Mouse (Mus musculus) testis, adult 2 months (tissue): ENCODE measurements around the gene Stim1. TPM values are rescaled to one million over a fixed set of nuclear protein-coding genes. Genes with fewer than 3 reads are reported as not detected.

Experiments
- H3K27ac ChIP-seq: fragments of 200-500 bp; 2 replicates; pipeline ENCODE4 v1.5.1; 2012; ENCODE audit warnings: low read depth, low read length; ENCODE audit not compliant: control insufficient read depth, insufficient read depth
- H3K27me3 ChIP-seq: fragments of 200-500 bp; 2 replicates; pipeline ENCODE4 v1.6.1; 2012; ENCODE audit warnings: mild to moderate bottlenecking, low read length, moderate library complexity; ENCODE audit not compliant: control insufficient read depth, insufficient read depth
- H3K36me3 ChIP-seq: fragments of 200-500 bp; 2 replicates; pipeline ENCODE4 v1.6.1; 2012; ENCODE audit warnings: mild to moderate bottlenecking, low read length; ENCODE audit not compliant: control insufficient read depth, insufficient read depth
- H3K4me1 ChIP-seq: fragments of 200-500 bp; 2 replicates; pipeline ENCODE4 v1.6.1; 2012; ENCODE audit warnings: low read length; ENCODE audit not compliant: control insufficient read depth, insufficient read depth
- H3K4me3 ChIP-seq: fragments of 200-500 bp; 2 replicates; pipeline ENCODE4 v1.5.1; 2012; ENCODE audit warnings: low read depth, mild to moderate bottlenecking, low read length, moderate library complexity, mixed read lengths; ENCODE audit not compliant: control insufficient read depth
- CTCF ChIP-seq: fragments of 200-500 bp; IDR thresholded peaks from 2 replicates; pipeline ENCODE4 v1.5.1; 2012; ENCODE audit warnings: low read depth, mild to moderate bottlenecking, inconsistent platforms, low read length, moderate library complexity; ENCODE audit not compliant: control insufficient read depth, insufficient read depth, insufficient replicate concordance
- POLR2A ChIP-seq: fragments of 200-500 bp; IDR thresholded peaks from 2 replicates; pipeline ENCODE4 v1.6.1; 2012; ENCODE audit warnings: low read depth, mild to moderate bottlenecking, inconsistent platforms, low read length, moderate library complexity; ENCODE audit not compliant: control insufficient read depth
- polyA plus RNA-seq: library from polyadenylated mRNA; depleted of rRNA; stranded (reverse); fragments of >200 nt; gene quantifications from 2 replicates; pipeline ENCODE4 v1.2.3, GENCODE M21; 2012

Stim1 gene
- polyA plus RNA-seq, 1 experiment = 127 TPM

GRCm38 (mm10) chr7:102249896-102250630 is 17.5 kb upstream of the Stim1 start:
- peak overlapping the region; percentile 81 for H3K27ac ChIP-seq
- peak overlapping the region; percentile 82 for H3K4me3 ChIP-seq
- no peaks in the 10 kb centered on the region for H3K36me3 ChIP-seq
- H3K4me1 ChIP-seq = peaks cover 22% of the 10 kb centered on the region
- no peaks in the 10 kb centered on the region for H3K27me3 ChIP-seq
- TF ChIP-seq CTCF = no peak
- TF ChIP-seq POLR2A = peak; percentile 74

DNA sequence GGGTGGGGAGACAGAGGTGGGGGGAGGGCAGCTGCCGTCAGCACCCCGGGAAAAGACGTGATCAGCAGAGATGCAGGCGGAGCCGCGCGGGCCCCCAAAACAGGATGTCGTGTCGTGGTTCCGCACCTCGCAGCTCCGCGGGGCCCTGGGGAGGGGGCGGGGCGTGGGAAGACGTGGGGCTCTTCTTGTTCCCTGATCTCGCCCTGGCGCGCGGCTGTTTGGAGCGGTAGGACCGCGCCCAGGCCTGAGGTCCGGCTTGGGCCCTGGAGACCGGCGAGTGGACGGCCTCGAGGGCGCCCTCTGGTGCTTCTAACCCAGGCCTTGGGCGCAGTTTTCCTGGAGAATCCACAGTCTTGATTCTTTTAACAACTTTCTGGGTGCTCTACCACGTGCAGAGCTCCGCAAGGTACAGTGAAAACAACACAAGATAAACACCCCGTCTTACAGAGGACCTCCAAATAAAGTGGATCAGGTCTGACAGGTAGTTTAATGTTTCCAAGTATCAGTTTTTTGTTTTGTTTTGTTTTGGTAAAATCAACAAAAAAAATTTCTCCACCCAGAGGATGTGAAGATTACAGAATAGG is 16.9 kb upstream of the Stim1 start:
- Histone ChIP-seq H3K4me1 (peaks cover 21% of the 10 kb centered on the region), H3K4me3 (peak overlapping the region; percentile 82), H3K27ac (peak overlapping the region; percentile 81), H3K27me3 (no peaks in the 10 kb centered on the region), H3K36me3 (no peaks in the 10 kb centered on the region)
- TF ChIP-seq POLR2A (no peak), CTCF (peak; percentile 48; the same call in 1 of the 2 replicates)

- Histone ChIP-seq H3K4me3 (no peak overlapping the region), H3K27me3 (no peaks in the 10 kb centered on the region), H3K27ac (no peak overlapping the region), H3K4me1 (peaks cover 7% of the 10 kb centered on the region), H3K36me3 (no peaks in the 10 kb centered on the region)
- TF ChIP-seq CTCF = no peak
- no peak for TF ChIP-seq POLR2A
Observed at GRCm38 (mm10) chr7:102253631-102254030, 14.0 kb upstream of the Stim1 start.

DNA sequence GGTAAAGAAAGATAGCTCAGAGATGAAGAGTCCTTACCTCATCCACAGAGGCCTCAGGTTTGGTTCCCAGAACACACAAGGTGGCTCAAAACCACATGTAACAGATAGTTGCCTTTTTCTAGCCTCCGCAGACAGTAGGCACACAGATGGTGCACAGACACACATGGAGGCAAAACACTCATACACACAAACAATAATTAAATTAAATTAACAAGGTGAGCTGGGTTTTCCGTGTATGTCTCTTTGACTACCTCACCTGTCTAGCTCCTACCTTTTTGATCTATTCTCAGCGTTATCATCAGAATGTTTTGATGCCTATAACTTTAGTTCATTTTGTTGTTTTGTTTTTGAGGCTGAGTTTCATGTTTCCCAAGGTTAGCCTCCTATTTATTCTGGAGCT is 11.7 kb upstream of the Stim1 start, which contains the start of gene Rhog:
TSS of gene Rhog (minus strand) at position 101 of the 400 bp plus-strand sequence.
- Histone ChIP-seq H3K27ac (no peak within 1 kb of the TSS), H3K4me3 (no peak within 1 kb of the TSS), H3K4me1 (peaks cover 2% of the 10 kb centered on the region; the same call in 1 of the 2 replicates), H3K27me3 (no peaks in the 10 kb centered on the region), H3K36me3 (no peaks in the 10 kb centered on the region)
- TF ChIP-seq CTCF (no peak), POLR2A (no peak)

DNA sequence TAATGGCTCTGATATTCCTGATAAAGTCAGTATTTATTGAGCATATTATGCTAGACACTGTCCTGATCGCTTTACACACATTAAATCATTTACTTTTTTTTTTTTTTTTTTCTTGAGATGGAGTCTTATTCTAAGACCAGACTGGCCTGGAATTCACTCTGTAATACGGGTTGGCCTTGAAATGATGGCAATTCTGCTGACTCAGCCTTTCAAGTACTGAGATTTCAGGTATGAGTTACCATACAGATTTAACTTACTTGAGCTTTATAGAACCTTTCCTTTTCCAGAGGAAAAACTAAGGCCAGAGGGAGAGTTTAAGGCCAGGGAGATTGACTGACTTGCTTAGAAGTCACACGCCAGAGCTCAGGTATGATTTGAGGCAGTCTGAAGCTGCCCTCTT is 11.0 kb upstream of the Stim1 start:
- H3K4me3 ChIP-seq = no peak overlapping the region
- no peaks in the 10 kb centered on the region for H3K36me3 ChIP-seq
- no peak overlapping the region for H3K27ac ChIP-seq
- no peaks in the 10 kb centered on the region for H3K4me1 ChIP-seq
- TF ChIP-seq POLR2A (no peak), CTCF (no peak)
- H3K27me3 ChIP-seq = no peaks in the 10 kb centered on the region

- Histone ChIP-seq H3K4me3 (no peak overlapping the region), H3K27me3 (no peaks in the 10 kb centered on the region), H3K27ac (no peak overlapping the region), H3K4me1 (no peaks in the 10 kb centered on the region), H3K36me3 (no peaks in the 10 kb centered on the region)
- TF ChIP-seq CTCF (peak; percentile 29; the same call in 1 of the 2 replicates), POLR2A (no peak)
Observed at GRCm38 (mm10) chr7:102258189-102258588, 9.4 kb upstream of the Stim1 start.

GRCm38 (mm10) chr7:102258753-102259152 is 8.9 kb upstream of the Stim1 start:
- Histone ChIP-seq H3K36me3 (no peaks in the 10 kb centered on the region), H3K27ac (no peak overlapping the region), H3K27me3 (no peaks in the 10 kb centered on the region), H3K4me1 (no peaks in the 10 kb centered on the region), H3K4me3 (no peak overlapping the region)
- no peak for TF ChIP-seq CTCF
